Mouse (Mus musculus) central nervous system, embryonic 14 days (tissue): Measurements from ENCODE around the gene A4gnt. TPM values are rescaled to one million over a fixed set of nuclear protein-coding genes. Genes with fewer than 3 reads are reported as not detected.

Experiments
- polyA plus RNA-seq: library from polyadenylated mRNA; depleted of rRNA; stranded (reverse); fragments of >200 nt; gene quantifications from 2 replicates; pipeline ENCODE4 v1.2.3, GENCODE M21; 2012; rRNA removed

Gene A4gnt
- polyA plus RNA-seq, result not detected in 2 replicates

GRCm38 (mm10) chr9:99612202-99612601, at the start of gene A4gnt:
TSS of gene A4gnt (plus strand) at chr9:99612502.

GRCm38 (mm10) chr9:99568347-99569070, 43.8 kb upstream of the A4gnt start, which contains the start of gene Armc8:
TSS of gene Armc8 (minus strand) at chr9:99568899.

GRCm38 (mm10) chr9:99575677-99576480, 36.4 kb upstream of the A4gnt start, which contains the start of gene Dbr1:
TSS of gene Dbr1 (plus strand) at chr9:99575799.

GRCm38 (mm10) chr9:99629281-99630011, 17.1 kb downstream of the A4gnt start, which contains the start of gene Dzip1l:
TSS of gene Dzip1l (plus strand) at chr9:99629496.

Other genes starting within 250 kb of the A4gnt start
- gene Mras, start 175.1 kb upstream of the A4gnt start, polyA plus RNA-seq, result 58.1 and 68.4 TPM in 2 replicates
- gene Nme9, start 161.0 kb upstream of the A4gnt start, polyA plus RNA-seq, result 0.39 and 0.68 TPM in 2 replicates
- 47.9 and 49.8 TPM in 2 replicates for gene Armc8, start 43.6 kb upstream of the A4gnt start, polyA plus RNA-seq
- 19.8 and 20.7 TPM in 2 replicates for gene Dbr1, start 36.7 kb upstream of the A4gnt start, polyA plus RNA-seq
- gene Dzip1l, start 17.0 kb downstream of the A4gnt start, polyA plus RNA-seq, result 7.1 and 8.5 TPM in 2 replicates
- gene Cldn18, start 104.8 kb downstream of the A4gnt start, polyA plus RNA-seq, result not detected in 2 replicates